Mouse (Mus musculus) R1 (cell line): ENCODE measurements around the gene Tmem268.

ENCODE experiments used
- DNase-seq: peaks from one replicate; pipeline ENCODE4 v3.0.0-alpha.2; 2018; ENCODE audit warnings: low read depth, low spot score

The Tmem268 gene

DNA sequence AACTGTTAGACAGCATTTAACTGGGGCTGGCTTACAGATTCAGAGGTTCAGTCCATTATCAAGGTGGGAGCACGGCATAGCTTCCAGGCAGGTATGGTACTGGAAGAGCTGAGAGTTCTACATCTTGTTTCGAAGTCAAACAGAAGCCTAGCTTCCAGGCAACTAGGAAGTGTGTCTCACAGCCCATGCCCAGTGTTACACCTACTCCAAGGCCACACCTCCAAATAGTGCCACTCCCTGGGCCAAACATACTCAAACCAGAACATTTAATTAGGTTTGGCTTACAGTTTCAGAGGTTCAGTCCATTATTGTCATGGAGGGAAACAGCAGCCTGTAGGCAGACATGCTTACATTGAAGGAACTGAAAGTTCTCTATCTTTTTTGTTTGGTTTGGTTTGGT is 3.5 kb upstream of the Tmem268 start:
- DNase-seq, result no peak

GRCm38 (mm10) chr4:63556665-63557064 is 1.9 kb upstream of the Tmem268 start:
- no peak for DNase-seq

DNA sequence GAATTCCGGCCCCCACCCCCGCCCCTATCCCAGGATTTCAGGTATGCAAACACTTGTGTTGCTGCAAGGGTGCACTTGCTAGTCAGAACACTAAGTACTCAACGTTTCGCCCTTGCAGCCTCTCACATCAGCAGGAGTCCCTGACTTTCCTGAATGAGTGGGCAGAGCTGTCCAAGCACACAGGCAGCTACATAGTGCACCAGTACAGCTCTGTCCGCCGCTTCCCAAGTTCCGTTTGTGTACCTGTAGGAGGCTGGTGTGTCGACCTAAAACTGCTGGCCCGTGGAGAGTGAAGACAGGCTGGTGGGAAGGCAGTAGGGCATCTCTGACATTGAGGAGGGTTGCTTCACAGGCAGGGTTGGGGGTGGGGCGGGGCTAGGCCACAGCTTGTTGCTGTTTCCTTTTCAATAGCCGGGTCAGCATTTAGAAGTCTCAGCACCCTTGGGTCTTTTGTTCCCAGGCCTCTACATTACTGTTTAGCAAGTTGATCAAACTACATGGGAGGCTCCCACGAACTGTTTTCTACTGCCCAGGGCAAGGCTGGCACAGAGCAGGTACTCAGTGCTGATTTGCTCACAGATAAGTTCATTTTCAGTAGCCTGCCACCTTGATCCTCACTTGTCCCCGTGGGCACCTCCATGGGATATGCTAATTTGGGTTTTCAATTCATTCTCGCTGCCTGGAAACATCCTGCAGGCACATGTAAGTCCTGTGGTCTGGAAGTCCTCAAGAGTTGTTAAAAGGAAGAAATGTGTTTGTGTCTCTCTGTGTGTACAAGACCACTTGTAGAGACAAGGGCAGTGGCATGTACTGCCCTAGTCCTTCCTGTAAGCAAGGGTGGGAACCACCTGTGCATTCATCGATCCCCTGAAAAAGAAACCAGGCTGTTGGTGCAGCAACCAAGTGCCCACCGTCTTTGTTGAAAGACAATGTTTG is 1.2 kb upstream of the Tmem268 start:
- peak; percentile 41 for DNase-seq

DNA sequence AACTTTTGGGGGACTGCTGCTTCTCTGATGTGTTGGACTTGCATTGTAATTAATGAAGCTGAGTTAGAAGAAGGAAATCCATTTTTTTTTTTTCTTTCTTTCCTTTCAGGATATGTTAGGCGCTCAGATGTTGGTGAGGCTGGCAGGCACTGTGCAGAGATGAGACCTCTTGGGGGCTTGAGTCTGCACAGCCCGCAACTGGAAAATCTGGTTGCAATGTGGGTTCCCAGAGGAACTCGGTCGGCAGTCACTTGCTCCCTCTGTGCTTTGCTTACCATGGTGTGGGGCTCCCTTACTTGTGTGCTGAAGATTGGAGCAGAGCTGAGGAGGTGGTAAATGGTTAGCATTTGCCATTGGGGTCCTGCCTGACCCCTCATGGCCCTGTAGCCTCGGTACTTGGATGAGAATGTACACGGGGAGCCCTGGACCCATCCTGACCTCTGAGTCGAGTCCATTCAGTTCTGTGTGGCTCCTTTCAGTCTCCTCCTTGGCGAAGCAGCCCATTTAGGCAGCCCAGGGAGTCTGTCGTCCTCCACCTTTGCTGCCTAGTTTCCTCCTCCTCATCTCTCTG is 631 bp downstream of the Tmem268 start:
- DNase-seq, result peak; percentile 24

DNA sequence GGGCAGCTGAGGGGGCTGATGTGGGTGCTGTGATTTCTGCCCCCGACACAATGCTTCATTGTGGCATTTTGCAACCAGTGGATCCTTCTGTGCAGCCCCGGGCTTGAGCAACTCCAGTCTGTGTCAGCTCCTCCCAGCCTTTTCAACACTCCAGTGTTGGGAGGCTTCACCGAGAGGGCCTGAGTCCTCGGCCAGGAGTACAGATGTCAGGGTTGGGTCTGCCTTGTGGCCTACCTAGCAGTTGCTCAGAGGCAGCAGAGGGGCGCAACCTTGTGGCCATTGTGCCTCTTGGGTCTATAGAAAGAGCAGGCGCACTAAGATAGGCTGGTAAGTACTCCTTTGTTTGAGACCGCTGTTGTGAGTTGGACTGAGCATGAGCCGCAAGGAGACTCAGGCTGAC is 1.5 kb downstream of the Tmem268 start:
- peak; percentile 49 for DNase-seq

GRCm38 (mm10) chr4:63561861-63562675 is 3.5 kb downstream of the Tmem268 start:
- no peak for DNase-seq

GRCm38 (mm10) chr4:63562742-63563141 is 4.2 kb downstream of the Tmem268 start:
- DNase-seq, result no peak

GRCm38 (mm10) chr4:63567712-63568390 is 9.3 kb downstream of the Tmem268 start:
- DNase-seq, result no peak

DNA sequence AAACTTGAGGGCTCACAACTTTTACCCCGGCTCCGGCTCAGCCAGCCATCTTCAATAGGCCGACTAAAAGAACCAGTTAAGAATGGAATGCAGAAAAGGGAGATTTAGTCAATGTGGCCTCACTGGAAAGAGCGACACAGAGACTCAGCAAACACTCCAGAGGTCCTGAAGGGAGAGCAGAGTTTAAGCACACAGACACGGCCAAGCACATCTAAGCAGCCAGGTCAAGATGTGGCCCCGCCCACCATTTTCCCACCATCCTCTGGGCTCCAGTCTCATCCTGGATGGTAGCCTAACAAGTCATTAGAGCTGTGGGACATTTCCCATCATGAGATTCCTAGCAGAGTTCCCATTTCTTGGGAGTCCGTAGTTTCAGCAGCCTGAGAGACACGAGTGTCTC is 10.7 kb downstream of the Tmem268 start:
- no peak for DNase-seq

- DNase-seq, result no peak
Measured at GRCm38 (mm10) chr4:63570208-63570781, 11.7 kb downstream of the Tmem268 start.

DNA sequence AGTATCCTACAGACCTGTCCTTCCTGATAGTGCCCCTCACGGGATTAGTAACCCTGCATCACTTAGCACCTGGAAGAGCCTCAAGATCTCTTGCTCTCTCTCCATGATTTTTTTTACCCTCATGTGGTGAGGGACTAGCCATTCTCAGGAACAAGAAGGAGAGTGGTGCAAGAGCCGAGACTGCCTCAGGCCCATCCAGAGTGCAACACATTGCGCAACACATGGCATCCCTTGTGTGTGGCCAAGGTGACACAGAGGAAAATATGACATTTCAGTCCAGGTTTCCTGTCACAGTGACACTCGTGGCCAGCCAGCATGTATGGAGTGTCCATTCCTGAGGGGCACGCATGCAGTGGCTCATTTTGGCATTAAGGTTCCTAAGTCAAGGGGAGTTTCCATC is 14.0 kb downstream of the Tmem268 start:
- DNase-seq, result no peak

DNA sequence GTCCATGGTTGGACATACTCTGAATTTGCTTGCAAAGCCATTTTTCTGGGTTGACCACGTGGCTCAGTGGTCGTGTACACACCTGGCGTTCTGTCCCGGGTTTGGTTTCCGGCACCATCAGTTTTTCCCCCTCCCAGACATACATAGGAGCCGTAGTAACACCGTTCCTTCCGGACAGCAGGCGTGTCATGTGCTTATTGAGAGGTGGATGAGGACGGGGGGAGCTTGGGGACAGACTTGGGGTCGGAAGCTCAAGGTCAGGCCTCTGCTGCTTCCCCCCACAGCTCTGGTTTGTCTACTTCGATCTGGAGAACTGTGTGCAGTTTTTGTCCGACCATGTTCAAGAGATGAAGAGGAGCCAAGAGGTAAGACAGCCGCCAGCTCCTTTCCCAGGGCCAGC is 21.1 kb downstream of the Tmem268 start:
- DNase-seq, result no peak

GRCm38 (mm10) chr4:63580078-63580477 is 21.5 kb downstream of the Tmem268 start:
- DNase-seq, result peak; percentile 55

DNA sequence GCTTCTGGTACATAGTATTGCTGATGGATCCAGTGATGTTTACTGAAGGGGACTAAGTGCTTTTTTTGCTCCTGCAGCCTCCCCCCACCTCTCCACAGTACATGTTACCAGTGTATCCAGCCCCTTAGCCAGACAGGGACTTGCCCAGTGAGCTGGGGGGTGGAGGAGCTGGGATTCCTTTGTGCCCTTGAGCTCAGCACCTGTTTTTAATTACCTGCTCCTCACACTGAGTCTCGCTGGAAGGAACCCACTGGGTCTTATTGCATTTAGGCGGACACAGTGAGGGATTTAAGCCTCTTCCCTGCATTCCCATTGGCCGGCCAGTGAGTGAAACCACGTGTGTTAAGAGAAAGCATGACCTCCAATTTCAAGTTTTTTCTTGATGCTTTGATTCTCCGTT is 24.0 kb downstream of the Tmem268 start:
- no peak for DNase-seq

DNA sequence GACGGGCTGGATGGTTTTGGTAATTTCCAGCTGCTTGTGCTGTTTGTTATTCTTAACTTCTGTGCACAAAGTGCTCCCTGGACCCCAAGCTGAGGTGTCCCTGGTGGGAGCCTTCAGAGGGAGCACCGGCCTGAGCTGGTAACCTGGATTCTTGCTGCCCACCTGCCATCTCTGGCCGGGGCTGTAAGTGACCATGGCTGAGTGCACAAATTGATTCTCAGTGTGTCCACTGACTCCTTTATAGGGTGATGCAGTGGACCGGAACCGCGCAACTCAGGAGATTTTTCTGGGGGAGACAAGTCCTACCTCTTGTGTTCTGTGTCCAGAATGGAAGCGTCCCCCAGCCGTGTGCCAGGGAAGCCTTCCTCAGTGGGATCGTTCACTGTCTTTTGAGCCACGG is 26.6 kb downstream of the Tmem268 start:
- no peak for DNase-seq

DNA sequence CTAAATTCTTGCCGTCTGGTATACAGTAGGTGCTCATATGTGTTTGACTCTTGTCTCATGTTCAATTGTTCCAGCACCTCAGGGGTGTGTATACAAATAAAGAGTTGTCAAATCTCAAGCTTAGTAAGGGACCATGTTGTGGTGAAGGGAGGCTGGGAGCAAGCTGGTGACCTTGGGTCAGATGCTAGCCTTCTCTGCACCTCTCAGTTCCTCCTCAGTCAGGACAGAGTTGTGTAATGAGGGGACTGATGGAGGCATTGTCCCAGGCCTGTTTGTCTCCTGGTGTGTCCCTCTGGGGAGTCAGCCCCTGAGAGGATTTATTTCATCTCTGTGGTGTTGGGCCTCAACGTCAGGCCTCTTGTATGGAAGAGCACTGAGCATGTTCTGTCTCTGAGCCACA is 27.7 kb downstream of the Tmem268 start:
- DNase-seq, result no peak

DNA sequence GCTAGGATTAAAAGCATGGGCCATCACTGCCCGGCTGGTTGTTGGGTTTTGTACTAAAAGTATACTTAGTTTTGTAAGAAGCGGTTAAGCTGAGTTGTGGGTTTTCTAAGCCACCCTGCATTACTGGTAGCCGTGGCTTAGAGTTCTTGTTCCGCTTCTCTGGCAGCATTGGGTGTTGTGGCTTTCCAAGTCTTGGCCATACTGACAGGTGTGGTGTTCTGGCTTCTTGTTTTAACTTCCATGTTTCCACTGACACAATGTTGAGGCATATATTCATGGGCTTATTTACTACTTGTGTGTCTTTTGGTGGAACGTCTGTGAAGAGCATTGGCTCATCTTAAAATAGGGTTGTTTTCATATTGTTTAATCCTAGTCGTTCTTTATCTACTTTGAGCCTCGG is 31.4 kb downstream of the Tmem268 start:
- no peak for DNase-seq

GRCm38 (mm10) chr4:63590538-63590937 is 32.0 kb downstream of the Tmem268 start:
- no peak for DNase-seq

- DNase-seq, result no peak
Measured at GRCm38 (mm10) chr4:63594459-63595110, 36.0 kb downstream of the Tmem268 start.

DNA sequence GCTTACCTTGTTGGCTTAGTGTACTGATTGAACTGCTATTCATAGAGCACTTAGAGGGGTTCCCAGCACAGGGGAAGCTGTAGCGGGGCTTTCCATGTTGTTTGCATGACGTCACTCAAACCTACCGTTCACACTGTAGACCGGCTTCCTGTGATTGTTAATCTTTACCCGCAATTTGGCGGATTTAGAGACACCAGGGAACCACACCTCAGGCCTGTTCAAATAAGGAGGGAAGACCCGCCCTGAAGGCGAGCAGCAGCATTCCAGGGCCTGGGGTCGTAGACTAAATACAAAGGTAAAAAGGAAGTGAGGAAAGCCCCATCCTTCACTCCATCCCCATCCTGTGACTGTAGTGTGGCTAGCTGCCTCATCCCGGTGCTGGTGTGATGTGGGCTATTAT is 36.7 kb downstream of the Tmem268 start:
- DNase-seq, result no peak

DNA sequence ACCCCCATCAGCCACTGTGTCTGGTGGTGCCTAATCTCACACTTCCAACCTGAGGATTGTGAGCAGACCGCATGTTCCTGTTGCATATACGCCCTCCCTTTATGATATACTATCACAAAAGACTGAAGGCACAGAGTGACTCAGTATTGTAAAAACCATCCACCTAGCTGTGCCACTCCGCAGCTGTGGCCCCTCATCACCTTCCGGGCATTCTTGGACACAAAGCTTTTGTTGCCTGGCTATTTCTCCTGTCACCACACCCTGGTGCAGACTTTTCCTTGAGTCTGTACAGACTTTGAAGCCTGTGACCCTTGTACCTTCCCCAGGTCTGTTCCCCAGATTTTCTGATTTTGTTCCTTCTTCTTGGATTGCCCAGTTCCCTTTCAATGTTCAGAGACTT is 37.4 kb downstream of the Tmem268 start:
- no peak for DNase-seq
